Comparison of ENCODE assay signal across 8 mouse cellular contexts in genomic region chr9:95279590-95280344, GRCm38 (mm10).
A peak's percentile ranks its signal among the peaks of the same experiment; 100 is the strongest.
DNase-seq lines count a peak whose midpoint lies in the region; ATAC-seq and TF ChIP-seq lines count a peak whose summit lies in the region.

No protein-coding gene starts in this region.

- no peak for TF ChIP-seq CTCF in lung, postnatal 0 days (IDR thresholded peaks at IDR 0.05)
- no peak for TF ChIP-seq CTCF in cerebellum, adult 2 months (IDR thresholded peaks at IDR 0.05; ENCODE audit: borderline replicate concordance, insufficient read depth, low read depth, low read length)

- peak; percentile 71 for ATAC-seq in lung, postnatal 0 days

- DNase-seq in 3T3-L1 (ENCODE audit: low read depth, low spot score) = peak; percentile 64
- peak; percentile 75 for DNase-seq in CD4-positive, CD25-positive, alpha-beta regulatory T cell, adult 2 months (ENCODE audit: low read depth, low spot score)
- DNase-seq in gastrocnemius, postnatal 10 days = peak; percentile 55
- peak; percentile 39 for DNase-seq in kidney, adult 11 months
- peak; percentile 79 for DNase-seq in lung, postnatal 0 days (ENCODE audit: low spot score)
- no peak for DNase-seq in cerebellum, adult 2 months
- no peak for DNase-seq in retina, postnatal 1 day
- DNase-seq in cerebellum, adult 11 months = no peak

- H3K4me2 ChIP-seq in lung, postnatal 0 days (replicated peaks; ENCODE audit: low read depth, low read length) = no peak overlapping the region

- TF ChIP-seq EP300 in lung, postnatal 0 days (IDR thresholded peaks at IDR 0.05) = peak; percentile 51; the same call in 1 of the 2 replicates

- WGBS in lung, postnatal 0 days = 38% methylated on average over 10 of the region's 10 CpGs
- 81% methylated on average over 10 of the region's 10 CpGs for WGBS in cerebellum, adult 2 months

- H3K9me3 ChIP-seq in lung, postnatal 0 days (ENCODE audit: low read length) = no peaks in the 10 kb centered on the region

- no peak overlapping the region for H3K27ac ChIP-seq in lung, postnatal 0 days (ENCODE audit: low read length)
- H3K27ac ChIP-seq in cerebellum, adult 2 months (ENCODE audit: insufficient read depth, low read length) = no peak overlapping the region

- no peak overlapping the region for H3K4me3 ChIP-seq in lung, postnatal 0 days (ENCODE audit: low read depth, low read length)
- no peak overlapping the region for H3K4me3 ChIP-seq in cerebellum, adult 2 months (replicated peaks; ENCODE audit: insufficient read depth, low read depth, low read length)

- no peaks in the 10 kb centered on the region for H3K27me3 ChIP-seq in lung, postnatal 0 days (replicated peaks; ENCODE audit: insufficient read depth, low read length)
- no peaks in the 10 kb centered on the region for H3K27me3 ChIP-seq in cerebellum, adult 2 months (ENCODE audit: control insufficient read depth, insufficient read depth, low read length)

- H3K36me3 ChIP-seq in lung, postnatal 0 days (ENCODE audit: insufficient read depth, low read length) = no peaks in the 10 kb centered on the region

- no peak overlapping the region for H3K9ac ChIP-seq in lung, postnatal 0 days (replicated peaks; ENCODE audit: low read depth)

- TF ChIP-seq POLR2A in cerebellum, adult 2 months (IDR thresholded peaks at IDR 0.05; ENCODE audit: borderline replicate concordance, insufficient read depth, low read length) = no peak

- no peaks in the 10 kb centered on the region for H3K4me1 ChIP-seq in lung, postnatal 0 days (ENCODE audit: insufficient read depth, low read depth, low read length)
- no peaks in the 10 kb centered on the region for H3K4me1 ChIP-seq in cerebellum, adult 2 months (ENCODE audit: control insufficient read depth, insufficient read depth, low read length)

Comparison
In these comparisons a context has a peak if more than half of its experiments do, and no peak if none do; other contexts are left out.
1. DNase-seq: peak in 3T3-L1 (single experiment), CD4-positive, CD25-positive, alpha-beta regulatory T cell, adult 2 months (single experiment), gastrocnemius, postnatal 10 days (single experiment), kidney, adult 11 months (single experiment) and lung, postnatal 0 days (single experiment); none in cerebellum, adult 2 months (0 of 2), retina, postnatal 1 day (single experiment) and cerebellum, adult 11 months (single experiment).